Mouse (Mus musculus) T-helper 2 cell (primary cell): ENCODE data around the gene Nudt5.

Source experiments
- in situ Hi-C: fragments of 300-600 bp; cut with MboI, MseI; formaldehyde crosslinking; loops from one replicate; pipeline ENCODE4 v1.15.1; 2025; ENCODE audit warnings: high pct_unique_total_duplicates

Gene Nudt5

GRCm38 (mm10) chr2:5862834-5863233 lies 18.0 kb downstream of the Nudt5 start, which contains the start of gene Gm13199:
Gene Gm13199, minus strand, starts transcription at chr2:5862934.
- in situ Hi-C loops, result no loop called here

GRCm38 (mm10) chr2:5867681-5868080 lies 22.9 kb downstream of the Nudt5 start:
- in situ Hi-C loops, result no loop called here

- in situ Hi-C loops, result no loop called here
Observed at GRCm38 (mm10) chr2:5869746-5870145, 24.9 kb downstream of the Nudt5 start.

GRCm38 (mm10) chr2:5877446-5877845 lies 32.6 kb downstream of the Nudt5 start:
- in situ Hi-C loops, result no loop called here

- in situ Hi-C loops, result no loop called here
Observed at GRCm38 (mm10) chr2:5888865-5889264, 44.0 kb downstream of the Nudt5 start.

GRCm38 (mm10) chr2:5889412-5889811 lies 44.6 kb downstream of the Nudt5 start:
- in situ Hi-C loops, result no loop called here

- in situ Hi-C loops, result no loop called here
Observed at GRCm38 (mm10) chr2:5894296-5894695, 49.5 kb downstream of the Nudt5 start.

- in situ Hi-C loops, result no loop called here
Observed at GRCm38 (mm10) chr2:5894843-5895570, 50.2 kb downstream of the Nudt5 start, which contains the start of gene Sec61a2. Gene Sec61a2, minus strand, starts transcription at chr2:5895432.

- in situ Hi-C loops, result no loop called here
Observed at GRCm38 (mm10) chr2:5900145-5900544, 55.3 kb downstream of the Nudt5 start.

- in situ Hi-C loops, result no loop called here
Observed at GRCm38 (mm10) chr2:5906092-5906491, 61.3 kb downstream of the Nudt5 start.

- in situ Hi-C loops, result no loop called here
Observed at GRCm38 (mm10) chr2:5906625-5907024, 61.8 kb downstream of the Nudt5 start.

- in situ Hi-C loops, result loop anchor here (10.0 kb wide), 1 partner anchor 233 kb away; no protein-coding TSS in a partner anchor
Observed at GRCm38 (mm10) chr2:5911282-5911965, 66.6 kb downstream of the Nudt5 start.
